Mouse (Mus musculus) large intestine, adult 2 months (tissue): ENCODE measurements at regions not wholly inside any gene's neighbourhood (a gene's known extent, or its start where the extent isn't known, plus 50 kb on each side); places are given as distances from the start of the nearest gene placed in this dataset.

Experiments used
- DNase-seq: peaks from one replicate; pipeline ENCODE4 v3.0.0-alpha.2; 2012; ENCODE audit warnings: low read depth, low spot score
- WGBS: fragments of 180-500 bp; shearing (Covaris S2); methylation state at CpG from one replicate; pipeline ENCODE4 v1.1.7; 2018; 5-methylcytosine and 5-hydroxymethylcytosine counted together

- WGBS = 30% methylated on average over 2 of the region's 2 CpGs
- peak; percentile 84 for DNase-seq
Observed at GRCm38 (mm10) chr2:48402813-48403212, 411.1 kb upstream of the Acvr2a start.

- no peak for DNase-seq
- 32% methylated on average over 3 of the region's 3 CpGs for WGBS
Observed at GRCm38 (mm10) chr2:48404460-48404859, 409.4 kb upstream of the Acvr2a start.

- 60% methylated on average over 5 of the region's 5 CpGs for WGBS
- DNase-seq = no peak
Observed at GRCm38 (mm10) chr2:48407876-48408275, 406.0 kb upstream of the Acvr2a start.

- no peak for DNase-seq
- WGBS = 52% methylated on average over 4 of the region's 4 CpGs
Observed at GRCm38 (mm10) chr2:48409876-48410275, 404.0 kb upstream of the Acvr2a start.

GRCm38 (mm10) chr2:48411392-48411791 lies 402.5 kb upstream of the Acvr2a start:
- WGBS = 95% methylated on average over 1 of the region's 1 CpGs

GRCm38 (mm10) chr2:48412683-48413440 lies 401.0 kb upstream of the Acvr2a start:
- no peak for DNase-seq
- WGBS = 30% methylated on average over 4 of the region's 4 CpGs

More at GRCm38 (mm10) chr2:48411392-48411791, 402.5 kb upstream of the Acvr2a start:
- no peak for DNase-seq

- WGBS = 81% methylated on average over 10 of the region's 10 CpGs
- no peak for DNase-seq
Observed at GRCm38 (mm10) chr2:48414596-48415481, 399.1 kb upstream of the Acvr2a start.

GRCm38 (mm10) chr2:48416207-48416750 lies 397.6 kb upstream of the Acvr2a start:
- 92% methylated on average over 3 of the region's 3 CpGs for WGBS
- no peak for DNase-seq

GRCm38 (mm10) chr2:48417000-48417596 lies 396.8 kb upstream of the Acvr2a start:
- 81% methylated on average over 4 of the region's 4 CpGs for WGBS
- no peak for DNase-seq

- WGBS = 84% methylated on average over 3 of the region's 3 CpGs
- no peak for DNase-seq
Observed at GRCm38 (mm10) chr2:48420791-48421190, 393.1 kb upstream of the Acvr2a start.

GRCm38 (mm10) chr2:48423861-48424442 lies 390.0 kb upstream of the Acvr2a start:
- 82% methylated on average over 9 of the region's 9 CpGs for WGBS
- no peak for DNase-seq

GRCm38 (mm10) chr2:48424562-48424961 lies 389.3 kb upstream of the Acvr2a start:
- WGBS = 84% methylated on average over 9 of the region's 9 CpGs
- no peak for DNase-seq

GRCm38 (mm10) chr2:48425200-48426090 lies 388.5 kb upstream of the Acvr2a start:
- WGBS = 78% methylated on average over 12 of the region's 12 CpGs
- no peak for DNase-seq

- DNase-seq = no peak
- 39% methylated on average over 1 of the region's 1 CpGs for WGBS
Observed at GRCm38 (mm10) chr2:48432545-48432944, 381.4 kb upstream of the Acvr2a start.

GRCm38 (mm10) chr2:48441296-48441990 lies 372.5 kb upstream of the Acvr2a start:
- WGBS = 23% methylated on average over 11 of the region's 11 CpGs
- DNase-seq = peak; percentile 68

- peak; percentile 53 for DNase-seq
- WGBS = 18% methylated on average over 10 of the region's 10 CpGs
Observed at GRCm38 (mm10) chr2:48441991-48442544, 371.8 kb upstream of the Acvr2a start.

- DNase-seq = no peak
- 46% methylated on average over 5 of the region's 5 CpGs for WGBS
Observed at GRCm38 (mm10) chr2:48445898-48446604, 367.9 kb upstream of the Acvr2a start.
